Mouse (Mus musculus): ENCODE measurements at regions not wholly inside any gene's neighbourhood (a gene's known extent, or its start where the extent isn't known, plus 50 kb on each side); places are given as distances from the start of the nearest gene placed in this dataset.

- Histone ChIP-seq H3K36me3 (ENCODE audit: insufficient read depth) (no peaks in the 10 kb centered on the region), H3K9ac (no peak overlapping the region), H3K9me3 (ENCODE audit: low read depth, low read length) (no peaks in the 10 kb centered on the region), H3K4me2 (no peak overlapping the region), H3K27ac (ENCODE audit: low read depth) (no peak overlapping the region), H3K4me3 (ENCODE audit: low read depth, low read length) (no peak overlapping the region), H3K4me1 (ENCODE audit: insufficient read depth) (no peaks in the 10 kb centered on the region), H3K27me3 (ENCODE audit: insufficient read depth, low read length) (no peaks in the 10 kb centered on the region)
- DNase-seq: no peak
- no peak for ATAC-seq (ENCODE audit: insufficient read depth)
- 80% methylated on average over 3 of the region's 3 CpGs for WGBS
- no peak for TF ChIP-seq CTCF (IDR thresholded peaks at IDR 0.05; ENCODE audit: low read depth)
These were observed 183.7 kb downstream of the Rpl36a-ps1 start for GRCm38 (mm10) chr14:98810259-98811042.

GRCm38 (mm10) chr14:98808117-98808516 lies 186.0 kb downstream of the Rpl36a-ps1 start:
- Histone ChIP-seq H3K4me3 (ENCODE audit: low read depth, low read length) (no peak overlapping the region), H3K4me1 (ENCODE audit: insufficient read depth) (no peaks in the 10 kb centered on the region), H3K4me2 (no peak overlapping the region), H3K36me3 (ENCODE audit: insufficient read depth) (no peaks in the 10 kb centered on the region), H3K27me3 (ENCODE audit: insufficient read depth, low read length) (no peaks in the 10 kb centered on the region), H3K9me3 (ENCODE audit: low read depth, low read length) (no peaks in the 10 kb centered on the region), H3K9ac (no peak overlapping the region), H3K27ac (ENCODE audit: low read depth) (0 out of 2 replicates have a peak overlapping the region, but pooled peaks have one; percentile 18)
- ATAC-seq (ENCODE audit: insufficient read depth) (peak; percentile 82), DNase-seq (peak; percentile 56)
- WGBS: 22% methylated on average over 1 of the region's 1 CpGs
- TF ChIP-seq CTCF (IDR thresholded peaks at IDR 0.05; ENCODE audit: low read depth): no peak

- H3K9me3 ChIP-seq (ENCODE audit: low read depth, low read length): no peaks in the 10 kb centered on the region
- no peak overlapping the region for H3K4me3 ChIP-seq (ENCODE audit: low read depth, low read length)
- no peaks in the 10 kb centered on the region for H3K4me1 ChIP-seq (ENCODE audit: insufficient read depth)
- no peak overlapping the region for H3K27ac ChIP-seq (ENCODE audit: low read depth)
- DNase-seq (no peak), ATAC-seq (ENCODE audit: insufficient read depth) (no peak)
- H3K4me2 ChIP-seq: no peak overlapping the region
- 76% methylated on average over 6 of the region's 6 CpGs for WGBS
- H3K9ac ChIP-seq: no peak overlapping the region
- H3K36me3 ChIP-seq (ENCODE audit: insufficient read depth): no peaks in the 10 kb centered on the region
- no peak for TF ChIP-seq CTCF (IDR thresholded peaks at IDR 0.05; ENCODE audit: low read depth)
- H3K27me3 ChIP-seq (ENCODE audit: insufficient read depth, low read length): no peaks in the 10 kb centered on the region
These were observed 189.1 kb downstream of the Rpl36a-ps1 start for GRCm38 (mm10) chr14:98805066-98805465.

DNA sequence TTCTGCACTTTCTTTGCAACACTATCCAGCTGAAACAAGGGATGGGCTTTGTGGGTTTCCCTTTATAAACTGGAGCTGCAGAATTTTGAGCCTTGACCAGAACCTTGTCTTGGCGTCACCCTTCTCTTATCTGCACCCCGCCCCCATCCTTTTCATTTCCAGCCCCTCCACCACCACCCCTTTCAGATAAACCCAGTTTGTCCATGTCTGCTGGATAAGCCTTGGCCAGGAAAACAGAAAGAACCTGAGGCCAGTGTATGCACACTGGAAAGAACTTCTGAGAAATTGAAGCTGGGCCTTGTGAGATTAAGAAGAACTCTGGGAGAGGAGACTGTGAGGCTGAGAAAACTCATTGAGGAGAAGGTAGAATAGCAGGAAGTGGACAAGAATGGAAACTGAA lies 192.8 kb downstream of the Rpl36a-ps1 start:
- DNase-seq: no peak
- Histone ChIP-seq H3K36me3 (ENCODE audit: insufficient read depth) (no peaks in the 10 kb centered on the region), H3K4me3 (ENCODE audit: low read depth, low read length) (no peak overlapping the region), H3K27ac (ENCODE audit: low read depth) (no peak overlapping the region), H3K9me3 (ENCODE audit: low read depth, low read length) (no peaks in the 10 kb centered on the region), H3K9ac (no peak overlapping the region), H3K4me1 (ENCODE audit: insufficient read depth) (no peaks in the 10 kb centered on the region), H3K27me3 (ENCODE audit: insufficient read depth, low read length) (no peaks in the 10 kb centered on the region), H3K4me2 (no peak overlapping the region)
- TF ChIP-seq CTCF (IDR thresholded peaks at IDR 0.05; ENCODE audit: low read depth): no peak
- no peak for ATAC-seq (ENCODE audit: insufficient read depth)
- WGBS: 69% methylated on average over 2 of the region's 2 CpGs

GRCm38 (mm10) chr14:98791970-98792369 lies 202.1 kb downstream of the Rpl36a-ps1 start:
- no peak for TF ChIP-seq CTCF (IDR thresholded peaks at IDR 0.05; ENCODE audit: low read depth)

DNA sequence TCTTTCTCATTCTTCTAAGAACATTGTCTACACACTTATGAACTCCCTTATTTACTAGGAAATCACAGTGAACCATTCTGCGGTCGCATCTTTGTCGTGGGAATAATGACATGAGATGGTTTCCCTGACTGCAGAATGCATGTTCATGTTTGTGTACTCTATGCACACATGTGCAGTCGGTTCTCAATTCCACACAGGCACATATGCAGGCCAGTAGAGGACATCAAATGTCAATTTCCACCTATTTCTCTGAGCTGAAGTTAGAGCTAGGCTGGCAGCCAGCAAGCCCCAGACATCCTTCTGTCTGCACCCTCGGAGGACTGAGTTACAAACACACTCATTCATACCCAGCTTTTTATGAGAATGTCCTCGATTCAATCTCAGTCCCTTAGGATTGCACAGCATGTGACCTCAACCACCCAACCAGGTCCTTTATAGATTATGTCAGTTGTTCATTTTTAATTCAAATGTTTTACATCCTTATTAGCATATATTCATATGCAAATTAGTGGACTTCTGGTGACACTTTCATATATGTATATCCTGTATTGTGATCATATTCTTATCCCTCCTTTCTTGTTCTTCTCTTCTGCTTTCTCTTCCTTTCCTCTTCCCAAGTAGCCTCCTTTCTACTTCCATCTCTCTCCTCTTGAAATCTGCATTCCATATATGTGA lies 202.7 kb downstream of the Rpl36a-ps1 start:
- ATAC-seq (ENCODE audit: insufficient read depth) (no peak), DNase-seq (no peak)
- no peaks in the 10 kb centered on the region for H3K27me3 ChIP-seq (ENCODE audit: insufficient read depth, low read length)
- H3K9ac ChIP-seq: no peak overlapping the region
- TF ChIP-seq CTCF (IDR thresholded peaks at IDR 0.05; ENCODE audit: low read depth): no peak
- no peak overlapping the region for H3K4me2 ChIP-seq
- H3K4me3 ChIP-seq (ENCODE audit: low read depth, low read length): no peak overlapping the region
- WGBS: 74% methylated on average over 6 of the region's 6 CpGs
- no peaks in the 10 kb centered on the region for H3K36me3 ChIP-seq (ENCODE audit: insufficient read depth)
- H3K9me3 ChIP-seq (ENCODE audit: low read depth, low read length): no peaks in the 10 kb centered on the region
- H3K27ac ChIP-seq (ENCODE audit: low read depth): no peak overlapping the region
- no peaks in the 10 kb centered on the region for H3K4me1 ChIP-seq (ENCODE audit: insufficient read depth)

More at GRCm38 (mm10) chr14:98791970-98792369, 202.1 kb downstream of the Rpl36a-ps1 start:
- Histone ChIP-seq H3K9me3 (ENCODE audit: low read depth, low read length) (no peaks in the 10 kb centered on the region), H3K4me1 (ENCODE audit: insufficient read depth) (no peaks in the 10 kb centered on the region), H3K27ac (ENCODE audit: low read depth) (no peak overlapping the region), H3K27me3 (ENCODE audit: insufficient read depth, low read length) (no peaks in the 10 kb centered on the region), H3K4me2 (no peak overlapping the region), H3K9ac (no peak overlapping the region), H3K36me3 (ENCODE audit: insufficient read depth) (no peaks in the 10 kb centered on the region), H3K4me3 (ENCODE audit: low read depth, low read length) (no peak overlapping the region)
- WGBS: 54% methylated on average over 4 of the region's 4 CpGs
- ATAC-seq (ENCODE audit: insufficient read depth): no peak
- DNase-seq: no peak

DNA sequence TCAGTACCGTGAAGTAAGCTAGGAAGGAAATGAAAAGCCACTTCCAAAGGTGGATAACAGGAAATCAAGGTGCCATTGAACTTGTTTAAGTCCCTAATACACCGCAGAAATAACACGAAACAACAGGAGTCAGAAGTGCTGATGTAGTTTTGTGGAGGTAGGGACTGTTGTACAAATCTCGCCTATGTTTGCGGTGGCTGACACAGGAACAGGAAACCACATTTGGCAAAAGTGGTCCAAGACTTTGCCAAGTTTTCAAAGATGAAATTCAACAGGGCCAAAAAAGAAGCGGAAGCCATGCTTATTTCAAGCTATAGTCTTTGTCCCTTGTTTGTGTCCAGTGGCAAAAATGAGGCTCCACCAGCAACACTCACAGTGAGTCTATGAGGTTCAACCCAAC lies 204.3 kb downstream of the Rpl36a-ps1 start:
- Histone ChIP-seq H3K27ac (ENCODE audit: low read depth) (no peak overlapping the region), H3K9me3 (ENCODE audit: low read depth, low read length) (no peaks in the 10 kb centered on the region), H3K36me3 (ENCODE audit: insufficient read depth) (no peaks in the 10 kb centered on the region), H3K4me1 (ENCODE audit: insufficient read depth) (no peaks in the 10 kb centered on the region), H3K4me2 (no peak overlapping the region), H3K4me3 (ENCODE audit: low read depth, low read length) (no peak overlapping the region), H3K9ac (no peak overlapping the region), H3K27me3 (ENCODE audit: insufficient read depth, low read length) (no peaks in the 10 kb centered on the region)
- no peak for TF ChIP-seq CTCF (IDR thresholded peaks at IDR 0.05; ENCODE audit: low read depth)
- DNase-seq: no peak
- ATAC-seq (ENCODE audit: insufficient read depth): no peak
- 81% methylated on average over 6 of the region's 6 CpGs for WGBS

Data from lung, embryonic 14.5 days (tissue).